Mouse (Mus musculus) kidney, postnatal 36 days (tissue): ENCODE data around the gene Wap.

Experiments
- DNase-seq, 2 experiments: peaks; one replicate each; pipeline ENCODE4 v3.0.0; 2021 to 2022; ENCODE audit warnings: mixed read lengths in 2 of 2

Wap gene

GRCm38 (mm10) chr11:6596205-6596604 lies 42.2 kb downstream of the Wap start:
- no peak for DNase-seq

GRCm38 (mm10) chr11:6595339-6595738 lies 43.1 kb downstream of the Wap start:
- DNase-seq, result no peak

GRCm38 (mm10) chr11:6594845-6595244 lies 43.6 kb downstream of the Wap start:
- peak; percentile 30 to 48 for DNase-seq

GRCm38 (mm10) chr11:6593406-6593805 lies 45.0 kb downstream of the Wap start:
- DNase-seq, result no peak

- DNase-seq, result no peak
Measured at GRCm38 (mm10) chr11:6590933-6591675, 47.3 kb downstream of the Wap start.

GRCm38 (mm10) chr11:6589838-6590237 lies 48.6 kb downstream of the Wap start:
- no peak for DNase-seq

GRCm38 (mm10) chr11:6588295-6588694 lies 50.1 kb downstream of the Wap start:
- DNase-seq, result no peak

- DNase-seq, result no peak
Measured at GRCm38 (mm10) chr11:6587249-6587940, 51.0 kb downstream of the Wap start.

GRCm38 (mm10) chr11:6586660-6587059 lies 51.8 kb downstream of the Wap start:
- peak in 1 of 2 experiments; percentile 37 for DNase-seq

GRCm38 (mm10) chr11:6585748-6586147 lies 52.7 kb downstream of the Wap start:
- DNase-seq, result no peak
